Mouse (Mus musculus) CH12.LX (cell line): Measurements from ENCODE around the gene Tlr9.

Source experiments
- CTCF ChIP-seq, 2 experiments: IDR thresholded peaks in 1 of 2; conservative IDR thresholded peaks in 1 of 2; 2 replicates each; pipeline ENCODE4 v1.5.1; 2011 to 2012; ENCODE audit warnings: low read depth in 2 of 2, low read length in 2 of 2, improper control_type of control experiment in 1 of 2, inconsistent platforms in 1 of 2, mild to moderate bottlenecking in 1 of 2, moderate library complexity in 1 of 2
- KAT2A ChIP-seq: IDR thresholded peaks from 2 replicates; pipeline ENCODE4 v1.6.1; 2012; ENCODE audit warnings: low read length, improper control_type of control experiment, inconsistent platforms; ENCODE audit not compliant: insufficient replicate concordance
- POLR2A ChIP-seq: IDR thresholded peaks from 2 replicates; pipeline ENCODE4 v1.6.1; 2011; ENCODE audit warnings: low read depth, mild to moderate bottlenecking, improper control_type of control experiment, low read length
- USF1 ChIP-seq: IDR thresholded peaks from 2 replicates; pipeline ENCODE4 v1.6.1; 2014; ENCODE audit warnings: low read depth, mild to moderate bottlenecking, inconsistent platforms, low read length, improper control_type of control experiment
- ZKSCAN1 ChIP-seq: IDR thresholded peaks from 2 replicates; pipeline ENCODE4 v1.6.1; 2012; ENCODE audit warnings: low read depth, inconsistent platforms, low read length, improper control_type of control experiment, borderline replicate concordance

DNA sequence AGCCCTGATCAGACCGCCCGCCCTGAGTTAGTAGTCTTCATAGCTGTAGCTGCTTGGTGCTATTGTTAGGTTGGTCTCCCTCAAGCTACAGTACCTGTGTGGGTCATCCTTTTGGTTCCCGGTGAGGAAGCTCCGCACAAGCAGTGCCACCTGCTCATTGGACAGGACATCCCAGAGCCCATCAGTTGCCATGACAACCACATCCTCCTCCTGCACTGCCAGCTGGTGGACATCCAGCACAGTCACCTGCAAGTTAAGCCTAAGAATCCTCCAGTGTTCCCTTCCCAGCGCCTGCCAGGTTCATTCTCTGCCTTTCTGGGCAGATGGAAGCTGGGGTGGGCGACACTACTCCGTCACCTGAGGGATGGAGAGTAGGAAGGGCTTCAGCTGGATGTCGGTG, 26.7 kb upstream of the Tlr9 start:
- no peak for TF ChIP-seq POLR2A
- TF ChIP-seq CTCF (conservative IDR thresholded peaks at IDR 0.05 in 1 of 2, IDR thresholded peaks at IDR 0.05 in 1 of 2; ENCODE audit: low read depth in 2 of 2, low read length in 2 of 2) = no peak
- TF ChIP-seq KAT2A = no peak
- no peak for TF ChIP-seq USF1
- TF ChIP-seq ZKSCAN1 = no peak
